Mouse (Mus musculus): ENCODE measurements at regions not wholly inside any gene's neighbourhood (a gene's known extent, or its start where the extent isn't known, plus 50 kb on each side); places are given as distances from the start of the nearest gene placed in this dataset.
A peak's percentile ranks its signal among the peaks of the same experiment; 100 is the strongest.

GRCm38 (mm10) chr9:46433716-46434115, 113.9 kb upstream of the 4931429L15Rik start:
- no peak for DNase-seq (ENCODE audit: low spot score in 2 of 2)
- intact Hi-C loops (cut with DNase I), result no loop called here

GRCm38 (mm10) chr9:46431053-46431452, 111.3 kb upstream of the 4931429L15Rik start:
- no peak for DNase-seq (ENCODE audit: low spot score in 2 of 2)

GRCm38 (mm10) chr9:46423184-46423967, 103.6 kb upstream of the 4931429L15Rik start:
- no peak for DNase-seq (ENCODE audit: low spot score in 2 of 2)
- intact Hi-C loops (cut with DNase I), result no loop called here

More at GRCm38 (mm10) chr9:46431053-46431452, 111.3 kb upstream of the 4931429L15Rik start:
- intact Hi-C loops (cut with DNase I), result no loop called here

- DNase-seq (ENCODE audit: low spot score in 2 of 2), result no peak
- intact Hi-C loops (cut with DNase I), result no loop called here
Observed at GRCm38 (mm10) chr9:46421688-46422274, 102.0 kb upstream of the 4931429L15Rik start.

- intact Hi-C loops (cut with DNase I), result no loop called here
- no peak for DNase-seq (ENCODE audit: low spot score in 2 of 2)
Observed at GRCm38 (mm10) chr9:46411686-46412085, 91.9 kb upstream of the 4931429L15Rik start.

- intact Hi-C loops (cut with DNase I), result no loop called here
- DNase-seq (ENCODE audit: low spot score in 2 of 2), result no peak
Observed at GRCm38 (mm10) chr9:46408776-46409175, 89.0 kb upstream of the 4931429L15Rik start.

- DNase-seq (ENCODE audit: low spot score in 2 of 2), result no peak
Observed at GRCm38 (mm10) chr9:46406606-46407005, 86.8 kb upstream of the 4931429L15Rik start.

GRCm38 (mm10) chr9:46396591-46396990, 76.8 kb upstream of the 4931429L15Rik start:
- no peak for DNase-seq (ENCODE audit: low spot score in 2 of 2)
- intact Hi-C loops (cut with DNase I), result no loop called here

More at GRCm38 (mm10) chr9:46406606-46407005, 86.8 kb upstream of the 4931429L15Rik start:
- intact Hi-C loops (cut with DNase I), result no loop called here

GRCm38 (mm10) chr9:46395156-46395765, 75.5 kb upstream of the 4931429L15Rik start:
- intact Hi-C loops (cut with DNase I), result no loop called here
- DNase-seq (ENCODE audit: low spot score in 2 of 2), result no peak

- intact Hi-C loops (cut with DNase I), result loop anchor here (5.0 kb wide), 2 partner anchors 113 to 208 kb away; no protein-coding TSS in a partner anchor
- DNase-seq (ENCODE audit: low spot score in 2 of 2), result no peak
Observed at GRCm38 (mm10) chr9:46394239-46394638, 74.5 kb upstream of the 4931429L15Rik start.

GRCm38 (mm10) chr9:46392641-46393321, 73.0 kb upstream of the 4931429L15Rik start:
- intact Hi-C loops (cut with DNase I), result loop anchor here (5.0 kb wide), 2 partner anchors 115 to 210 kb away; no protein-coding TSS in a partner anchor

GRCm38 (mm10) chr9:46389741-46390140, 70.0 kb upstream of the 4931429L15Rik start:
- intact Hi-C loops (cut with DNase I), result loop anchor here (5.0 kb wide), 2 partner anchors 118 to 213 kb away; no protein-coding TSS in a partner anchor
- peak in 1 of 2 experiments; percentile 18 for DNase-seq (ENCODE audit: low spot score in 2 of 2)

More at GRCm38 (mm10) chr9:46392641-46393321, 73.0 kb upstream of the 4931429L15Rik start:
- DNase-seq (ENCODE audit: low spot score in 2 of 2), result peak; percentile 49 to 60

GRCm38 (mm10) chr9:46388677-46389676, 69.2 kb upstream of the 4931429L15Rik start:
- DNase-seq (ENCODE audit: low spot score in 2 of 2), result peak; percentile 35 to 49
- intact Hi-C loops (cut with DNase I), result no loop called here

GRCm38 (mm10) chr9:46386333-46386732, 66.5 kb upstream of the 4931429L15Rik start:
- no peak for DNase-seq (ENCODE audit: low spot score in 2 of 2)
- intact Hi-C loops (cut with DNase I), result no loop called here

- no peak for DNase-seq (ENCODE audit: low spot score in 2 of 2)
- intact Hi-C loops (cut with DNase I), result no loop called here
Observed at GRCm38 (mm10) chr9:46381342-46381741, 61.6 kb upstream of the 4931429L15Rik start.

- intact Hi-C loops (cut with DNase I), result no loop called here
- DNase-seq (ENCODE audit: low spot score in 2 of 2), result no peak
Observed at GRCm38 (mm10) chr9:46379453-46379852, 59.7 kb upstream of the 4931429L15Rik start.

- intact Hi-C loops (cut with DNase I), result no loop called here
- no peak for DNase-seq (ENCODE audit: low spot score in 2 of 2)
Observed at GRCm38 (mm10) chr9:46378339-46378738, 58.6 kb upstream of the 4931429L15Rik start.
